Mouse (Mus musculus) forebrain, embryonic 16.5 days (tissue): ENCODE data around the gene Spata17. TPM values are rescaled to one million over a fixed set of nuclear protein-coding genes. Genes with fewer than 3 reads are reported as not detected.
"Not testable (repeated sequence)": the region's sequence is repeated elsewhere in the genome, so short reads cannot be mapped to it uniquely, and the experiment has no call there.

Source experiments
- ATAC-seq: fragments of 200-750 bp; cut with Nextera tagmentation; 2 replicates; pipeline ENCODE4 v1.8.0; 2017; ENCODE audit warnings: mild to moderate bottlenecking, moderate library complexity
- H3K27ac ChIP-seq: fragments of 300-500 bp; sonication (generic); 2 replicates; pipeline ENCODE4 v1.5.1; 2014; ENCODE audit warnings: low read length, control low read depth
- H3K27me3 ChIP-seq: fragments of 300-500 bp; sonication (generic); replicated peaks from 2 replicates; pipeline ENCODE4 v1.6.1; 2014; ENCODE audit warnings: low read length; ENCODE audit not compliant: control insufficient read depth, insufficient read depth
- H3K36me3 ChIP-seq: fragments of 300-500 bp; sonication (generic); 2 replicates; pipeline ENCODE4 v1.6.1; 2014; ENCODE audit not compliant: control insufficient read depth, insufficient read depth
- H3K4me1 ChIP-seq: fragments of 300-500 bp; sonication (generic); replicated peaks from 2 replicates; pipeline ENCODE4 v1.6.1; 2014; ENCODE audit warnings: low read length; ENCODE audit not compliant: control insufficient read depth, insufficient read depth
- H3K4me2 ChIP-seq: fragments of 300-500 bp; sonication (generic); 2 replicates; pipeline ENCODE4 v1.6.1; 2014; ENCODE audit warnings: mild to moderate bottlenecking, low read length, control low read depth
- H3K4me3 ChIP-seq: fragments of 300-500 bp; sonication (generic); replicated peaks from 2 replicates; pipeline ENCODE4 v1.5.1; 2014; ENCODE audit warnings: mild to moderate bottlenecking, low read length, control low read depth
- H3K9ac ChIP-seq: fragments of 300-500 bp; sonication (generic); replicated peaks from 2 replicates; pipeline ENCODE4 v1.6.1; 2014; ENCODE audit warnings: low read depth, low read length, control low read depth
- H3K9me3 ChIP-seq: fragments of 300-500 bp; sonication (generic); 2 replicates; pipeline ENCODE4 v1.6.1; 2016; ENCODE audit warnings: low read length; ENCODE audit not compliant: control insufficient read depth
- WGBS: fragments of 180-500 bp; shearing (Covaris S2); extraction: QIAGEN DNeasy Blood & Tissue Kit; methylation state at CpG from one replicate; pipeline ENCODE4 v1.1.7; 2014; 5-methylcytosine and 5-hydroxymethylcytosine counted together
- polyA plus RNA-seq: library from polyadenylated mRNA; unstranded; fragments of >200 nt; fragmentation: Nextera tagmentation; extraction: Ambion mirVana; gene quantifications from 2 replicates; pipeline ENCODE4 v1.2.1, GENCODE M21; 2015

Spata17 gene
- polyA plus RNA-seq, 1 experiment from 2014 or later: 1.1 TPM

- no peak overlapping the region for H3K4me2 ChIP-seq
- ATAC-seq: no peak
- no peaks in the 10 kb centered on the region for H3K9me3 ChIP-seq
- 61% methylated on average over 8 of the region's 8 CpGs for WGBS
- no peak overlapping the region for H3K9ac ChIP-seq
- H3K4me1 ChIP-seq: no peaks in the 10 kb centered on the region
- no peaks in the 10 kb centered on the region for H3K36me3 ChIP-seq
- H3K4me3 ChIP-seq: no peak overlapping the region
- H3K27ac ChIP-seq: no peak overlapping the region
- H3K27me3 ChIP-seq: no peaks in the 10 kb centered on the region
Observed at GRCm38 (mm10) chr1:187142984-187143383, 72.3 kb downstream of the Spata17 start.

GRCm38 (mm10) chr1:187137426-187137825 lies 77.8 kb downstream of the Spata17 start:
- ATAC-seq: peak; percentile 66; the same call in 1 of the 2 replicates
- no peaks in the 10 kb centered on the region for H3K9me3 ChIP-seq
- no peak overlapping the region for H3K4me3 ChIP-seq
- no peak overlapping the region for H3K4me2 ChIP-seq
- H3K27ac ChIP-seq: no peak overlapping the region
- no peaks in the 10 kb centered on the region for H3K36me3 ChIP-seq
- WGBS: 37% methylated on average over 6 of the region's 6 CpGs
- H3K4me1 ChIP-seq: peaks cover 3% of the 10 kb centered on the region
- no peaks in the 10 kb centered on the region for H3K27me3 ChIP-seq
- no peak overlapping the region for H3K9ac ChIP-seq

- 87% methylated on average over 6 of the region's 6 CpGs for WGBS
- Histone ChIP-seq H3K9me3 (no peaks in the 10 kb centered on the region), H3K27me3 (no peaks in the 10 kb centered on the region), H3K9ac (no peak overlapping the region), H3K4me1 (peaks cover 4% of the 10 kb centered on the region), H3K36me3 (no peaks in the 10 kb centered on the region), H3K4me2 (no peak overlapping the region), H3K4me3 (no peak overlapping the region), H3K27ac (no peak overlapping the region)
- no peak for ATAC-seq
Observed at GRCm38 (mm10) chr1:187135887-187136286, 79.4 kb downstream of the Spata17 start.

- WGBS: 87% methylated on average over 6 of the region's 6 CpGs
- Histone ChIP-seq H3K4me1 (peaks cover 4% of the 10 kb centered on the region), H3K4me2 (no peak overlapping the region), H3K9ac (no peak overlapping the region), H3K4me3 (no peak overlapping the region), H3K27me3 (no peaks in the 10 kb centered on the region), H3K27ac (no peak overlapping the region), H3K36me3 (no peaks in the 10 kb centered on the region), H3K9me3 (no peaks in the 10 kb centered on the region)
- ATAC-seq: no peak
Observed at GRCm38 (mm10) chr1:187133841-187134240, 81.4 kb downstream of the Spata17 start.

GRCm38 (mm10) chr1:187132348-187132747 lies 82.9 kb downstream of the Spata17 start:
- WGBS: 62% methylated on average over 4 of the region's 4 CpGs
- no peaks in the 10 kb centered on the region for H3K9me3 ChIP-seq
- H3K4me2 ChIP-seq: no peak overlapping the region
- no peaks in the 10 kb centered on the region for H3K27me3 ChIP-seq
- H3K27ac ChIP-seq: no peak overlapping the region
- peak; percentile 75 for ATAC-seq
- H3K4me3 ChIP-seq: no peak overlapping the region
- H3K9ac ChIP-seq: no peak overlapping the region
- H3K4me1 ChIP-seq: peaks cover 4% of the 10 kb centered on the region
- H3K36me3 ChIP-seq: no peaks in the 10 kb centered on the region

GRCm38 (mm10) chr1:187127548-187127947 lies 87.7 kb downstream of the Spata17 start:
- ATAC-seq, H3K4me3 ChIP-seq, H3K36me3 ChIP-seq, H3K9ac ChIP-seq, H3K4me2 ChIP-seq, H3K27ac ChIP-seq, H3K9me3 ChIP-seq, H3K4me1 ChIP-seq, H3K27me3 ChIP-seq: not testable (repeated sequence)
- 93% methylated on average over 2 of the region's 2 CpGs for WGBS

- H3K36me3 ChIP-seq: no peaks in the 10 kb centered on the region
- no peak overlapping the region for H3K9ac ChIP-seq
- no peaks in the 10 kb centered on the region for H3K9me3 ChIP-seq
- WGBS: 71% methylated on average over 11 of the region's 11 CpGs
- no peak for ATAC-seq
- H3K4me2 ChIP-seq: no peak overlapping the region
- H3K4me1 ChIP-seq: no peaks in the 10 kb centered on the region; the same call in 1 of the 2 replicates
- H3K27me3 ChIP-seq: no peaks in the 10 kb centered on the region
- no peak overlapping the region for H3K27ac ChIP-seq
- H3K4me3 ChIP-seq: no peak overlapping the region
Observed at GRCm38 (mm10) chr1:187125733-187126132, 89.5 kb downstream of the Spata17 start.

- Histone ChIP-seq H3K36me3 (no peaks in the 10 kb centered on the region), H3K9me3 (no peaks in the 10 kb centered on the region), H3K27me3 (no peaks in the 10 kb centered on the region), H3K4me2 (no peak overlapping the region), H3K4me3 (no peak overlapping the region), H3K4me1 (no peaks in the 10 kb centered on the region; the same call in 1 of the 2 replicates), H3K9ac (no peak overlapping the region), H3K27ac (no peak overlapping the region)
- 68% methylated on average over 3 of the region's 3 CpGs for WGBS
- no peak for ATAC-seq
Observed at GRCm38 (mm10) chr1:187124967-187125366, 90.3 kb downstream of the Spata17 start.

- WGBS: 82% methylated on average over 6 of the region's 6 CpGs
Observed at GRCm38 (mm10) chr1:187119300-187119699, 96.0 kb downstream of the Spata17 start.

GRCm38 (mm10) chr1:187118108-187118507 lies 97.2 kb downstream of the Spata17 start:
- no peak for ATAC-seq
- Histone ChIP-seq H3K36me3 (no peaks in the 10 kb centered on the region), H3K9ac (no peak overlapping the region), H3K27me3 (no peaks in the 10 kb centered on the region), H3K9me3 (no peaks in the 10 kb centered on the region), H3K27ac (no peak overlapping the region), H3K4me2 (no peak overlapping the region), H3K4me1 (no peaks in the 10 kb centered on the region), H3K4me3 (no peak overlapping the region)
- 83% methylated on average over 6 of the region's 6 CpGs for WGBS

More at GRCm38 (mm10) chr1:187119300-187119699, 96.0 kb downstream of the Spata17 start:
- H3K4me2 ChIP-seq: no peak overlapping the region
- no peaks in the 10 kb centered on the region for H3K9me3 ChIP-seq
- H3K27ac ChIP-seq: no peak overlapping the region
- H3K4me1 ChIP-seq: no peaks in the 10 kb centered on the region
- H3K36me3 ChIP-seq: no peaks in the 10 kb centered on the region
- no peak overlapping the region for H3K9ac ChIP-seq
- no peak overlapping the region for H3K4me3 ChIP-seq
- no peak for ATAC-seq
- H3K27me3 ChIP-seq: no peaks in the 10 kb centered on the region
